Mouse (Mus musculus) cerebellum, adult 9-10 months (tissue): ENCODE measurements around the gene Serpinb6a.

Experiments
- DNase-seq: peaks from one replicate; pipeline ENCODE4 v3.0.0; 2022

The Serpinb6a gene

GRCm38 (mm10) chr13:33905176-33905954 is 97.2 kb downstream of the Serpinb6a start, which contains the start of gene Serpinb6c:
Gene Serpinb6c (minus strand): TSS chr13:33905708.
- no peak for DNase-seq

- no peak for DNase-seq
Observed at GRCm38 (mm10) chr13:33903290-33903689, 99.3 kb downstream of the Serpinb6a start.

- peak; percentile 18 for DNase-seq
Observed at GRCm38 (mm10) chr13:33894207-33894606, 108.4 kb downstream of the Serpinb6a start.
